Mouse (Mus musculus) heart, embryonic 14.5 days (tissue): Measurements from ENCODE around the gene Gm49355. TPM values are rescaled to one million over a fixed set of nuclear protein-coding genes. Genes with fewer than 3 reads are reported as not detected.

Experiments used
- ATAC-seq: fragments of 200-750 bp; cut with Nextera tagmentation; 2 replicates; pipeline ENCODE4 v1.8.0; 2017; ENCODE audit warnings: low read depth, moderate TSS enrichment; ENCODE audit not compliant: insufficient number of reproducible peaks, insufficient read depth, low FRiP score
- H3K27ac ChIP-seq, 2 experiments: fragments of 200-500 bp in 1 of 2; fragments of 300-500 bp in 1 of 2; sonication (generic) in 1 of 2; replicated peaks in 1 of 2; 2 replicates each; pipeline ENCODE4 v1.5.1; 2012 to 2014; ENCODE audit warnings: low read depth in 2 of 2, low read length in 2 of 2, control low read depth in 1 of 2, mild to moderate bottlenecking in 1 of 2, mixed read lengths in 1 of 2; ENCODE audit not compliant: control insufficient read depth in 1 of 2, insufficient read depth in 1 of 2
- H3K27me3 ChIP-seq: fragments of 300-500 bp; sonication (generic); 2 replicates; pipeline ENCODE4 v1.6.1; 2014; ENCODE audit warnings: mild to moderate bottlenecking, low read length, control low read depth; ENCODE audit not compliant: control insufficient read depth, insufficient read depth
- H3K36me3 ChIP-seq: fragments of 300-500 bp; sonication (generic); 2 replicates; pipeline ENCODE4 v1.6.1; 2014; ENCODE audit warnings: mild to moderate bottlenecking, control low read depth, low read length, mixed read lengths; ENCODE audit not compliant: control insufficient read depth, insufficient read depth
- H3K4me1 ChIP-seq, 2 experiments: fragments of 200-500 bp in 1 of 2; fragments of 300-500 bp in 1 of 2; sonication (generic) in 1 of 2; 2 replicates each; pipeline ENCODE4 v1.6.1; 2012 to 2014; ENCODE audit warnings: low read length in 2 of 2, control low read depth in 1 of 2, mixed read lengths in 1 of 2; ENCODE audit not compliant: control insufficient read depth in 2 of 2, insufficient read depth in 2 of 2
- H3K4me2 ChIP-seq: fragments of 300-500 bp; sonication (generic); 2 replicates; pipeline ENCODE4 v1.6.1; 2014; ENCODE audit warnings: mild to moderate bottlenecking, low read length
- H3K4me3 ChIP-seq, 2 experiments: fragments of 200-500 bp in 1 of 2; fragments of 300-500 bp in 1 of 2; sonication (generic) in 1 of 2; 2 replicates each; pipeline ENCODE4 v1.5.1; 2012 to 2014; ENCODE audit warnings: low read length in 2 of 2, mild to moderate bottlenecking in 2 of 2, control low read depth in 1 of 2, low read depth in 1 of 2, moderate library complexity in 1 of 2; ENCODE audit not compliant: control insufficient read depth in 1 of 2, insufficient read depth in 1 of 2
- H3K9ac ChIP-seq: fragments of 300-500 bp; sonication (generic); 2 replicates; pipeline ENCODE4 v1.6.1; 2014; ENCODE audit warnings: mild to moderate bottlenecking, low read length
- H3K9me3 ChIP-seq: fragments of 300-500 bp; sonication (generic); 2 replicates; pipeline ENCODE4 v1.6.1; 2016; ENCODE audit warnings: low read length, control low read depth; ENCODE audit not compliant: control insufficient read depth
- WGBS: fragments of 180-500 bp; shearing (Covaris S2); extraction: QIAGEN DNeasy Blood & Tissue Kit; methylation state at CpG from one replicate; pipeline ENCODE4 v1.1.7; 2014; 5-methylcytosine and 5-hydroxymethylcytosine counted together
- polyA plus RNA-seq: library from polyadenylated mRNA; unstranded; fragments of >200 nt; fragmentation: Nextera tagmentation; extraction: Ambion mirVana; gene quantifications from 2 replicates; pipeline ENCODE4 v1.2.1, GENCODE M21; 2014

Gm49355 gene
- polyA plus RNA-seq, 1 experiment from 2014 or later, result 0.36 TPM

DNA sequence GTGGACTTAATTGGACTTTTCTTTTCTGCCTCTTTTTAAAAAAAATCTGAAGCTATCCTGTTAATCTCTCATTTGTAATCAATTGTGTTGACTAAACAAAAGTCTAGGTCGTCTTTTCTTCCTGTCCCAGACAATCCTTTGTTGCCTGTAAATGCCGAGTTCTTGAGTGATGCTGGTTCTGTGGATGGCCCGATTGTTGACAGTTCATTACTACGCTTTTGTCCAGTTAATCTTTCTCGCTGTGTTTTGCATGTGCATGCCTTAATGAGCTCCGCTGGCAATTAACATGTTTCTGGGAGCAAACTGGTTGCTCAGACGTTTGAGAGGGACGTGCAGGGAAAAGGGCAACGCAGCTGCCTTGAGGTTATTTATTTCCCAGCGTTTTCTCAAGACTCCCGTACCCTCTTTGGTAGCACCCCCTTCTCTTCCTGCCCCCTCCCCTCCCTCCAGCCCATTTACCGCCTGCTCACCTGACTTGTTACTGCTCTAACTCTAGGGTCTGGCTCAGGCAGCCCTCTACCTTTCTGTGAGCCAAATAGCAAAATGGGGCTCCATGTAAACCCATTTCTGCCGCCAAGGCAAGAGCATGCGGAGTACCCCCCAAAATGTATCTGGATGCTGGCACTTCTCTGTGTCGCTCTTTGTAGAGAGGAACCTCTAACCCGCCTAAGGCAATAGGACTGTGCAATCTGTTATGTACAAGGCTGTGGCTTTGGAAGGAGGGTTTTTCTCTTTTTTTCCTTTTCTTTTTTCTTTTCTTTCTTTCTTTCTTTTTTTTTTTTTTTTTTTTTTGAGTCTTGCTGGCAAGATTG lies 54.4 kb downstream of the Gm49355 start:
- WGBS, result 4% methylated on average over 16 of the region's 16 CpGs
- no peak overlapping the region for H3K9ac ChIP-seq
- no peak overlapping the region for H3K27ac ChIP-seq
- H3K4me3 ChIP-seq, result no peak overlapping the region
- H3K4me1 ChIP-seq, result peaks cover 0 to 5% of the 10 kb centered on the region in 2 experiments; a peak in 2 of 4 replicates
- no peak overlapping the region for H3K4me2 ChIP-seq
- no peaks in the 10 kb centered on the region for H3K9me3 ChIP-seq
- H3K36me3 ChIP-seq, result no peaks in the 10 kb centered on the region
- H3K27me3 ChIP-seq, result peaks cover 89% of the 10 kb centered on the region
- no peak for ATAC-seq

DNA sequence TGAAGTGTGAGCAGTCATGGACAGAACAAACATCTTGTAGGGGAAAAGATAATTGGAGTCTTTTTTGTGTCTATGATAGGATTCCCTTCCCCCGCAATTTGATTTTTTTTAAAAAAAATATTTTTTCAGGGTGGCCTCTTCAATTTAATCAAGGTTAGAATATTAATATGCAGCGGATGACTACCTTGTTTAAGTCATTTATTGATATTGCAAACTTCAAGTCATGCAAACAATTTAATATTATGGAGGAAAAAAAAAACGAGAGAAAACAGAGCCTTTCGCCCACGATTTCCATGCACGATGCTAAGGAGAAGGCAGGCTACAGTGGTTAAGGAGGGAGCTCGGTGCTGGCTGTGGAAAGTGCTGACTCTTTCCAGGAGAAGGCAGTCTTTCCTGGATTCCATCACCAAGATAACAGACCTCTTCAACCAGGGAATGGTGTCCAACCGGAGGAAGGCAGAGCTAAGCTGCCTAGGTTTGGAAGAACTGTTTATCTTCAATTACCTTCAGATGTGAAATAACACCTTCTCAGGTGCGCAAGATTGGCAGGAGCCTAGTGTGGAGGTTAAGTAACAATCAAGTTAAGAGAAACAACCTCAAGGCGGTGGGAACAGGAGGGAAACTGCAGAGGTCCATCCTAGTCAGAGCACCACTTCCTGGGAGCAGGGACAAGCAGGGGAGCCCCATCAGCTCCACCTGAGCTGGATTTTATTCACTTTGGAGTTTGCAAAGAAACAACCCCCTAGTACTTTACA lies 55.2 kb downstream of the Gm49355 start:
- ATAC-seq, result no peak
- Histone ChIP-seq H3K9me3 (no peaks in the 10 kb centered on the region), H3K27ac (no peak overlapping the region), H3K4me1 (peaks cover 0 to 5% of the 10 kb centered on the region in 2 experiments; a peak in 2 of 4 replicates), H3K9ac (no peak overlapping the region), H3K36me3 (no peaks in the 10 kb centered on the region), H3K4me2 (no peak overlapping the region), H3K4me3 (no peak overlapping the region), H3K27me3 (peaks cover 95% of the 10 kb centered on the region)
- WGBS, result 3% methylated on average over 10 of the region's 10 CpGs

DNA sequence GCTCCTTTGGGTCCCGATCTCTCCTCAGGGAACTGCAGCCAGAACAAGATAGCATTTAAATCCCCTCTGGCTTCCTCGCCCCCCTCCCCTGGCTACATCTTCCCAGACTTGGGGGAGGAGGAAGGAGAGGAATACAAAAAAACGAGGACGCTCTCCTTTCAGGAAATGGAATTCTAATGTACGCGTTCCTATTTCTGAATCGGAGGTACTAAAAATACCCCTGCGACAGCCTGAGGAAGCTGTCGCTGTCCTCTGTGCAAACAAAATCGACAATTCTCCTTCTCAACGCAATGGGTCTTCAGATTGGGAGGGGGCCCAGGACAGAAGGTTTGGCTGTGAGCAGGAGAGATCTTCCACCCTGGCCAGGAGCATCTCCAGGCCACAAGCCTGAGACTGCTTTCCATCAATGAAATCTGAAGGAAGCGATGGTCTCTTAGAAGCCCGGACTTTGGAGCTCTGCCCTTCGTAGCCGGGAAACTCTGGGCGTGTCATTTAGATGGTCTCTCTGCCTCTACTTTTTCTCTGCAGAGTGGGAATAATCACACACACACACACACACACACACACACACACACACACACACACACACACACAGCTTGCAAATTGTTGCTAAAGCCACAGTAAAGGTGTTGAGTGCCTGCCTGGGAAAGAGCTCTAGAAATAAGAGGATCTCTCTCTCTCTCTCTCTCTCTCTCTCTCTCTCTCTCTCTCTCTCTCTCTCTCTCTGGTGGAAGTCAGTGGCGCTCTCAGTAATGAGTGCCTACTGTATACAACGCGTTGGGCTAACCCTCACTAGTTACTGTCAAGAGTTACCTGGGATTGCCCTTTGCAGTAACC lies 56.7 kb downstream of the Gm49355 start:
- under 1% methylated on average over 19 of the region's 19 CpGs for WGBS
- H3K4me3 ChIP-seq, result peak overlapping the region in 1 of 2 experiments; percentile 7; a peak in 1 of 4 replicates
- no peak overlapping the region for H3K27ac ChIP-seq
- no peaks in the 10 kb centered on the region for H3K36me3 ChIP-seq
- no peak for ATAC-seq
- peaks cover 97% of the 10 kb centered on the region for H3K27me3 ChIP-seq
- peaks cover 2 to 13% of the 10 kb centered on the region in 2 experiments; a peak in 3 of 4 replicates for H3K4me1 ChIP-seq
- H3K9ac ChIP-seq, result no peak overlapping the region
- no peaks in the 10 kb centered on the region for H3K9me3 ChIP-seq
- H3K4me2 ChIP-seq, result peak overlapping the region; percentile 46

DNA sequence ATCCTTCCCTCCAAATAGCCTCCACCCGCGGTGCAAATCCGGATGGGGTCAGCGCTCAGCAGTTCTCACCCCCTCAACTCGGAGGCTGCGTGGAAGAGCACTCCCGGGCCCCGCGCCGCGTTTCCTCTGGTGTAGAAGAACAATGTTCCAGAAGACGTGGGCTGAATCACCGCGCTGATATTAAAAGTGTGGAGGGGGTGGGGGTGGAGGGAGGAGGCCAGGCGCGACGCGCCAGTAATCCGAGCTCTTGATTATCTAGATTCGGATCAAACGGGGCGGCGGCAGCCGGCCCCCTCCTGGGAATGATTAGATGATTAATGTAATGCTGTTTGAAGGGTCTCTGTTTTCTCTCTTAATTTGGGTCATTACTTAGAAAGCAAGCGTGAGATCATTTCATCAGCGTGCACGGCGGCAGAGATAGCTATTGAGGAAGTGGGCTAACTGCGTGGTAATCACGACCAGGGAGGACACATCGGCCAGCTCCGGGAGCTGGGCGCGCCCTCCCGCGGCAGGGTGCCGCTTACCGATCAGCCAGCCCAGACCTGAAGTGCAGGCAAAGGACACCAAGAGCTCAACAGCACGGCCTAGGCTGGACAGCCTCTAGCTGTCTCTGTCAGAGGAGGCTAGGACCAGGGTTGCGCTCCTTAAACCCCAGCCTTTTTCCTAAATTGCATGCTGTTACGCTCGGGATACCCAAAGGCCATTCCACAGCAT lies 57.5 kb downstream of the Gm49355 start:
- under 1% methylated on average over 42 of the region's 42 CpGs for WGBS
- H3K27me3 ChIP-seq, result peaks cover 97% of the 10 kb centered on the region
- no peak overlapping the region for H3K27ac ChIP-seq
- no peaks in the 10 kb centered on the region for H3K36me3 ChIP-seq
- peak overlapping the region; percentile 34 for H3K4me2 ChIP-seq
- H3K4me3 ChIP-seq, result peak overlapping the region in 1 of 2 experiments; percentile 21; a peak in 2 of 4 replicates
- no peaks in the 10 kb centered on the region for H3K9me3 ChIP-seq
- H3K9ac ChIP-seq, result no peak overlapping the region
- no peak for ATAC-seq
- peaks cover 2 to 15% of the 10 kb centered on the region in 2 experiments; a peak in 3 of 4 replicates for H3K4me1 ChIP-seq

DNA sequence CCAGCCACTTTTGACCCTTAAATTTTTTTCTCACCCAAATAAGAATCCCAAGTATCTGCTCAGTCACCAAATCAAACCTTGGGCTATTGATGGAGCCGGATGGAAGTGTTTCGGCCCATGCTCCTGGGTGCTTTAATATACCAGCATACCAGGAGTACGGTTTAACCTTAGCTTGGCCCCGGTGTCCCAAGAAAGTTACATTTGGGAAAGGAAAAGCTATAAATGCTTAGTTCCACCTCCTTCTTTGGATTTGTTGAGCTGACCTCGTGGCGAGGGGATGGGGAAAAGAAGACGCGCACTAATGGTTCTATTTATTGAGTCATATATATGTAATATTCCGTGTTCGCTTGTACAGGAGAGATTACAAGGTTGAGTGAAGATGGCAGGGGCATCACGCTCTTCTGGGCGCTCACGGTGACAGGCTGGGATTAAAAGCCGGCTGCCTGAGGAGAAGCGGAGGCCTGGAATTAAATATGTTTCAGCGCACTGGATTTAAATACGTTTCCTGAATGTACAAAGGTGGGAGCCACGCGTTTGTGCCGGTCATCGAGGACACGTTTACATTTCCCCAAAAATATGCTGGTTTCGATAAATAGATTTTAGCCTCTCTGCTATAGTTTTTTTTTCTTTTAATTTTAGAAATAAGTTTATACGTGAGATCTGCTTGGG lies 58.1 kb downstream of the Gm49355 start:
- no peak for ATAC-seq
- Histone ChIP-seq H3K4me3 (no peak overlapping the region), H3K27me3 (peaks cover 97% of the 10 kb centered on the region), H3K4me2 (no peak overlapping the region), H3K9me3 (no peaks in the 10 kb centered on the region), H3K4me1 (peaks cover 2 to 20% of the 10 kb centered on the region in 2 experiments; a peak in 3 of 4 replicates), H3K9ac (no peak overlapping the region), H3K27ac (no peak overlapping the region), H3K36me3 (no peaks in the 10 kb centered on the region)
- 3% methylated on average over 24 of the region's 24 CpGs for WGBS

DNA sequence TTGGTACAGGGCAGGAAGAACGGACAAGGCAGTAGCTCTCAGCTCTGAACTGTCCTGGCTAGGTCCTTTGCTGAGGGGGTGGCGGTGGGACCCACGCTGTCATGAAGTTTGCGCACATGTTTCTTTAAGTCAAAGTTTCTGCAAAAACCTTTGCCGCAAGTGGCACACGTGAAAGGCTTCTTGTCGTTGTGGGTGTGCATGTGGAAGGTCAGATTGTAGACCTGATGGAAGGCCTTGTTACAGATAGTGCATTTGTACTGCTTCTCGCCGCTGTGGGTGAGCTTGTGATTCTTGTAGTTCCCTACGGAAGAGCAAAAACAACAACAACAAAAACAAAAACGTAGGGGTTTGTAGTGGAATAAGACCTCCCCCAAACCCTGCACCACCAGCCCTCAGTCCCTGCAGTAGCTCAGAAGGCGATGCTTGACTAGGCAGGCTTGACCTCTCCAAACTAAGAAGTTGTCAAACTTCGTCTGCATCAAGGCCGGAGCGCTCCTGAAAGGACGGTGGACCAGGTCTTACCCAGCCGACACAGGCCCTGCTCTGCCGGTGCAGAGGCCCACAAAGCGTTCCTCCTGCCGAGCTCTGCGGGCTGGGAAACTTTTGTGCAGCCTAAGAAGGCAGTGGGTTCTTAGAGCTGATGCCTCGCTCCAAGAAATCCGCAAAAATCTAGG lies 58.8 kb downstream of the Gm49355 start:
- Histone ChIP-seq H3K4me2 (no peak overlapping the region), H3K27me3 (peaks cover 97% of the 10 kb centered on the region), H3K4me1 (peaks cover 2 to 20% of the 10 kb centered on the region in 2 experiments; a peak in 3 of 4 replicates), H3K36me3 (no peaks in the 10 kb centered on the region), H3K9ac (no peak overlapping the region), H3K4me3 (no peak overlapping the region), H3K27ac (no peak overlapping the region), H3K9me3 (no peaks in the 10 kb centered on the region)
- no peak for ATAC-seq
- 3% methylated on average over 23 of the region's 23 CpGs for WGBS
